Mouse (Mus musculus) layer of hippocampus, adult 18-20 months (tissue): Measurements from ENCODE around the gene Lpcat3. TPM values are rescaled to one million over a fixed set of nuclear protein-coding genes. Genes with fewer than 3 reads are reported as not detected.
"Not testable (repeated sequence)": the region's sequence is repeated elsewhere in the genome, so short reads cannot be mapped to it uniquely, and the experiment has no call there.

ENCODE experiments used
- DNase-seq, 2 experiments: peaks; one replicate each; pipeline ENCODE4 v3.0.0; 2022; ENCODE audit warnings: low spot score in 2 of 2
- total RNA-seq, 2 experiments: library from RNA; stranded (reverse); gene quantifications; 2 replicates each; pipeline ENCODE4 v1.2.3; 2021

Lpcat3 gene
- total RNA-seq, 2 experiments from 2014 or later: 25.2 to 29.2 TPM

DNA sequence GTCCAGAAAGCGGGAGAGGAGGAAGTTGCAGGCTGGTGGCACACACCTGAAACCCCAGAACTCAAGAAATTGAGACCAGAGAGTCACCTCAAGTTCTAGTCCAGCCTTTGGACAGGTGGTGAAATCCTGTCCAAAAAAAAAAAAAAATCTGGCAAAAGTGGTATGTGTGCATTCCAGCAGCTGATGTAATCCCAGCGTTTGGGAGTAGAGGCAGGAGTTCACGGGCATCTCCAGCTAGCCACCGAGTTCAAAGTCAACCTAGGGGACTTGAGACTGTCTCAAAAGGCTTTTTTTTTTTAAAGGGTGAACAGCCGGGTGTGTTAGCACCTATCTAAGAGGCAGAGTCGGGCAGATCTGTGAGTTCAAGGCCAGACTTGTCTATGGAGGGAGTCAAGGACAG, 13.3 kb downstream of the Lpcat3 start:
- DNase-seq: no peak

- no peak for DNase-seq
Measured at GRCm38 (mm10) chr6:124678769-124679168, 15.9 kb downstream of the Lpcat3 start.

DNA sequence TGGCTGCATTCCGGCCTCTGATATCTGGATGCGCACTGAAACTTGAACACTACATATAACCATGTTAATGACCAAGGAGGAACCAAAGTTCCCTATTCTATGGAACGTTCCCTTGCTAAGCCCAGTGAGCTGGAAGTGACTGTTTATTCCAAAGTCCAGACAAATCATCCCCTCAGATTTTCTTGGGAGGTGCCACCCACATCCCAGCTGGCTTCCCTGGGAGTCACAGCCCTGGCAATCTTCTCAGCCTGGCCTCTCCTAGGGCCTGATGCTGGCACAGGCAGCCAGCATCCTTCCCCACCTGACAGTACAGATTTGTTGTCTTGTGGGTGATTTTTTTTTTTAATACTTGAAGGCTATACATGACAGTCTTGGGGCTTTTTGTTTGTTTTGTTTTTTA, 16.7 kb downstream of the Lpcat3 start:
- no peak for DNase-seq

- not testable (repeated sequence) for DNase-seq
Measured at GRCm38 (mm10) chr6:124682291-124682690, 19.5 kb downstream of the Lpcat3 start.

- no peak for DNase-seq
Measured at GRCm38 (mm10) chr6:124683591-124684417, 21.0 kb downstream of the Lpcat3 start.

- no peak for DNase-seq
Measured at GRCm38 (mm10) chr6:124685606-124686386, 23.0 kb downstream of the Lpcat3 start.

DNA sequence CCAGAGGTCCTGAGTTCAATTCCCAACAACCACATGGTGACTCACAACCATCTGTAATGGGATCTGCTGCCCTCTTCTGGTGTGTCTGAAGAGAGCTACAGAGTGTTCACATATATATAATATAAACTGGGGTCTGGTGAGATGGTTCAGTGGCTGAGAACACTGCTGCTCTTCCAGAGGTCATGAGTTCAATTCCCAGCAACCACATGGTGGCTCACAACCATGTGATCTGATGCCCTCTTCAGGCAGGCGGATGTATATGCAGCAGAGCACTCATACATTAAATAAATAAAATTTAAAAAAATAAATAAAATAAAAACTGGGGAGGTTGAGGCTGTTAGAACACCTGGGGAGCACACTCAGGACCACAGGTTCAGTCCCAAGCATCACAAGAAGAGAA, 23.8 kb downstream of the Lpcat3 start:
- DNase-seq: not testable (repeated sequence)

DNA sequence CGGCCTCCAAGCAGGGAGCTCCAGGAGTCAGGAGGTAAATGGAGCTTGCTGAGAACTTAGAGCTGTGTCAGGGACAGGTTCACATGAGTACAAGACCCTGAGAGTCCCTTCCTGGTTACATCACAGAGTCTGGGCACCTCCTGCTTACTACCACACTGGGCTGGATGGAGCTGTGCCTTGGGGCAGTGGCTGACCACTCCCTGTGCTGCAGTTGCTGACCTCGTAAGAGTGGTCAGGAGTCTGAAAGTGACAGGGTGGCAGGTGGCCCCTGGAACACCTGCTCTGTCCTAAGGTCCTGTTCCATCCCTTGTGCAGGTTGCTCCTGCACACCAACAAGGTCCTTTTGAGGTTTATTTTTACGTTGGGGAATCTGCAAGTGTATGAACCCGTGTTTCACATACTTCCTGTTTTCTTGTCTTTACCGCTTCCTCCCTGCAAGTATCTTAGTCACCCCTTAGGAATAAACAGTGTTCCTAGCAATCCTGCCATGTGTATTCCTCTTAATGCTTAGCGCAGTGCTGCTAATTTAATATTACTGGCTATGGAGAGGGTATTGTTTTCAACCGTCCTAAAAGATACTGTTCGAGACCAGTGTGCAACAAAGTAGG, 25.4 kb downstream of the Lpcat3 start:
- DNase-seq: no peak

DNA sequence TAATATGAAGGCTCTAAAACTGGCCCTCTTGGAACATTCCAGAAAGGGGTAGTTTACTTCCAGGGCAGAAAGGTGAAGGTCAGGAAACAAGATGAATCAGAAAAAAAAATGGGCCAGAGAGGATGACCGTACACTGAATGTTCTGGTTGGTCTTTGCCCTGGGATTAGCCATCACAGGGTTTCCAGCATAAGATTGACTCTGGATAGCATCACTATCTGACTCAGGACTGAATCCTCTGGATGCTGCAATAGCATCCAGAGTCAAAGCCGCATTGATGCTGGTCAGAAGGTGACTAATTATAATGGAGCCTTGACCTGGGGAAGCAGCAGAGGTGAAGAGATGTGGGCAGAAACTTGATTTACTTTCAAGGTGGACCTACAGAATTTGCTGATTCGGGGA, 26.2 kb downstream of the Lpcat3 start:
- DNase-seq: no peak

DNA sequence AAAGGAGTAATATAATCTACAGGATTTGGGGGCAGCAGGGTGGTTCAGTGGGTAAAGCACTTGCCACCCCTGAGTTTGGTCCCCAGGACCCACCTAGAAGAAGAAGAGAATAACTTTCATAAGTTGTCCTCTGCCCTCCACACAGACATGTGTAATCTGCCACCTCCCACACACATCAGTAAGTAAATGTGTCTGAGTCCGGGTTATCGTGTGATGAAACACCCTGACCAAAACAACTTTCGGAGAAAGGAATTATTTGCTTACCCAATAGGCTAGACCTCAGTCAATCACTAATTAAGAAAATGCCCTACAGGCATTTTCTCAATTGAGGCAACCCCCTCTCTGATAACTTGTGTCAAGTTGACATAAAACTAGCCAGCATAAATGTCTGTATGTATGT, 27.7 kb downstream of the Lpcat3 start:
- DNase-seq: no peak

DNA sequence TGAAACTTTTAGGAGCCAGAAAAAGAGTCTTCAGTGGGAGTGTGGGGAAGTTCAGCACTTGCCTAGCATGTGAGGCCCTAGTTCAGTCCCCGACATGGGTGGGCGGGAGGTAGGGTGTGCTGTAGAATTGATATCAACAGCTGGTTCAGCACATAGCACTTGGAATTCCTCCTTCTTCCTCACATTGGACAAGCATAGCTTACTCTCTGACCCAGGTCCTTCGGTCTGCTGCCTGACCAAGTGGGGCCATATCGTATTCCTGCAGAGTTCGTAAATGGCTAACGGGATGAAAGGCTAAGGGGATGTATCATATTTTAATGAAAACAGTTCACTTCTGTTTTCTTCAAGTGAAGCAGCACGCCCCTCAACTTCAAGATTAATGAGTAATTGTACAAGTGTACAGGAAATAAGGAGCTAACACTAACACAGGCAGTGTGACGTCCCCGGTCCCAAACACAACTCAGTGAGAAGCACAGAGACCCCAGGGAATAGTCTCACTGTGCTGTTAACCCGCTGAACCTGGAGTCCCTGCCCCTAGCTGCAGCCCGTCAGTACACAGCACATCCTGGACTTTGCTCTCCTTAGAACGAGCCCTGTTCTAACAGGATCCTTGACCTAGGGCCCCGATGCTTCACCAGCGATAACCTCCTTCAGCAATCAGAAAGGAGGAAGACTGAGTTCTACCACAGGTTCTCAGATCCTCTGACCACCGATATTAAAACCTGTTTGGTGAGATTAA, 30.6 kb downstream of the Lpcat3 start:
- no peak for DNase-seq

GRCm38 (mm10) chr6:124694166-124694955, 31.5 kb downstream of the Lpcat3 start:
- peak in 1 of 2 experiments; percentile 73 for DNase-seq

DNA sequence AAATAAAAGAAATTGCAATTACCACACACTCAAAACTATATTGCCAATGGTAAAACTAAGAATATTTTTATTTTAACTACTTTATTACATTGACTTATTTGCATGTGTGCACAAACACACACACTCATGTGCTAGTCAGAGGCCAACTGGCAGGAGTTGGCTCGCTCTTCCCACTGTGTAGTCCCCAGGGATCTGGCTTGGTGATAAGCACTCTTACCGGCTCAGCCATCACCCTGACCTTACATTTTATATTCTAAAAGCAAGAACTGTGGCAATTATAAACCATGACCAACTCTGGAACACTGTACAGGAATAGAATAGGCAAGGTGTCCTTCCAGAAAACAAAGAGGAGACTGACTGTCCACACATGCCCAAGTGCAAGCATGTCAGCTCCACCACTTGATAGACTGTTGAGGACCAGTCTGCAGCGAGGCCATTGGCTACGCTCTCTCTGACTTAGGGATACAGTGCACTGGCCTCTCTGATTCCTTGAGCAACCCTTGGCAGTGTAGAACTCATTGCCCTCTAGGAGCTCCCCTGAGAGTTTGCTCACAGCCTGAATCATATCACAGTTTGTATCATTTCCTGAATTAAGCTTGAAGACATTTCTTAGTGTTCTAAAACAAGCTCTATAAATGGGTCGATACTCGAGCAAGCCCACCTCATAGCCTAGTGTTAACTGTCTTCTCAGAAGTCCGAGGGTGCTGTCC, 33.8 kb downstream of the Lpcat3 start:
- DNase-seq: no peak

- no peak for DNase-seq
Measured at GRCm38 (mm10) chr6:124698751-124699150, 35.9 kb downstream of the Lpcat3 start.

- no peak for DNase-seq
Measured at GRCm38 (mm10) chr6:124699366-124699765, 36.5 kb downstream of the Lpcat3 start.

- peak; percentile 54 to 75 for DNase-seq
Measured at GRCm38 (mm10) chr6:124699962-124700610, 37.3 kb downstream of the Lpcat3 start.

DNA sequence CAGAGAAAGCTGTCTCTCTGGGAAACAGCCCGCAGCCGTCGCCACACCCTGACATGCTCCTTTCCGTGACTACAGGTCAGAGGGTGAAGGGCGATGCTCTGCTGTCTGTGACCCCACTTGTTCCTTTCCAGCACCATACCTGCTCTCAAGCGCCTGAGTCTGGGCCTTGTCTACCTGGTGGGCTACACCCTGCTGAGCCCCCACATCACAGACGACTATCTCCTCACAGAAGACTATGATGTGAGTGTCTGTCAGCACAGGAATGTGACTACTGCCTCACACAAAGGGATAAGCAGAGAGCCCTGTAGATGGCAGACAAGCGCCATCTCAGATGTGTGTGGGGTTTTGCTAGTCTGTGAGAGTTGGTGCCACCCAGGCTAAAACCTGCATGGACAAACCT, 38.5 kb downstream of the Lpcat3 start:
- peak in 1 of 2 experiments; percentile 46 for DNase-seq

DNA sequence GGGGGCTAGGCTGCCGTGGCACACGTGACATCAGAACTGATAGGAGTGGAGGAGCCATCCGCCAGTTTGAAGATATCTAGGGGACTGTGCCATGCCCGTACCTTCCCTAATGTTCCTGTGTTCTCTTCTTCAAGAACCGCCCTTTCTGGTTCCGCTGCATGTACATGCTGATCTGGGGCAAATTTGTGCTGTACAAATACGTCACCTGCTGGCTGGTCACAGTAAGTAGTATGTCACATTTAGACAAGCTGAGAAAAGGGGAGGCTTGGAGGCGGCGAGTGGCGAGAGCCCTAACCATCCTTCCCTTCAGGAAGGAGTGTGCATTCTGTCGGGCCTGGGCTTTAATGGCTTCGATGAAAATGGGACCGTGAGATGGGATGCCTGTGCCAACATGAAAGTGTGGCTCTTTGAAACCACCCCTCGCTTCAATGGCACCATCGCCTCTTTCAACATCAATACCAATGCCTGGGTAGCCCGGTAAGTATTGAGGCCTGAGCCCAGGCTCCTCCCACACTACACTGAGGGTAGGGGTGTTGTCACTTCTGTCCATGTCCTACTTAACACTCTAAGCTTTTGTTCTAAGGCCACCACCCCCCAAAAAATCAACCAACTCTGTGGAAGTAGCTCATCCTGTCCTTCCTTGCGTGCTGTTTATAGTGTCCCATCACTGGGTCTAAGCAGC, 39.4 kb downstream of the Lpcat3 start:
- no peak for DNase-seq

DNA sequence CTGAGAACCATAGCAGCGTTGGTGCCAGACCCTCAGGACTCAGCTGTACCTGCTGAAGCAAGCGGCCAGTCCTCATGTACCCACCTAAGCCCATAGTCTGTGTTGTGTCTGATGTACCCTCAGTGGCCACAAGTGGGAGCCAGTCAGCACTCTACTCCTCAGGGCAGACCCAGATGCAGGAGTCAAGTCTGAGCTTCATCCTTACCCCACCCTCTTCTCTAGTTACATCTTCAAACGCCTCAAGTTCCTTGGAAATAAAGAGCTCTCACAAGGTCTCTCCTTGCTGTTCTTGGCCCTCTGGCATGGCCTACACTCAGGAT, 39.9 kb downstream of the Lpcat3 start:
- DNase-seq: peak in 1 of 2 experiments; percentile 85
